Mouse (Mus musculus): ENCODE results near the gene Hoxd12.

DNA sequence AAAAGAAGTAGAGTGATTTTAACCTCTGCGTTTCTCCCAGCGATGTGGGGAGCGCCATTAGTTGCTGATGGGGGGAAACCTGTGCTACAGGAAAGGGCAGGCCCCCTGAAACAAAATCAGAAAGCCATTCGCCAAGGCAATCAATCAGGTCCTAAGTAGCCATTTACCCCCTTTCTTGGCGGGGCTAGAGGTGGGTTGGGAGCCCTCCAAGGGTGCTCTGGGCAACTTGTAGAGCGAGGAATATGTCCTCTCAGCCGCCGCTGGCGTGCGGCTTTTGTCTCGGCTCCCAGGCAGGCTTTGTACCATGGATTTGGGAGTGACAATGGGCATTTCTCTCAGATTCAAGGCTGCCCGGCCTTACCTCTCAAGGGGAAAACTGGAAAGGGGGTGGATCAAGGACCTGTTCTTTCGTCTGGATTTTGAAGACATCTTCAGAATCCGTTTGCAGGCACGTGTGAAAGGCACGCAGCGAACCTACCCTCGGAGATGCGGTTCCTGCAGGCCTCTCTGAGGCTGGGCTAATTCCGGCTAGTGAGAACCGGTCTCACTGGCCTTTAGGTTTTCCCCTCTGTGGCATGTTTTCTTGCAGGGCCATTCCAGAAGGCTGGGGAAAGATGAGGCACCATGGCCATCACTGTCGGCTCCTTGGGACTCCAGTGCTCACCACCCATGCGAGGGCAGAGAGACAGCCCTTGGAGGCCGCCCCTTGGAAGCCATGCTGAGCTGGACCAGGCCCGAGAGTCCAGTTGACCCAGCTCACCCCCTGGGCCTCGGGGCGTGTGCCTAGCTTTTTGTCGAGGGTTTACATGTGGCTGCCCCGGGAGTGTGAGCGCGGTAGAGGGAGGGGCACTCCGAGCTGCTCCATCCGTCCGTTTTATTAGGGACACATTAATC is 21.9 kb downstream of the Hoxd12 start:
- TF ChIP-seq CTCF (IDR thresholded peaks at IDR 0.05; ENCODE audit: borderline replicate concordance, insufficient read depth, low read length) (no peak), POLR2A (IDR thresholded peaks at IDR 0.05; ENCODE audit: low read depth, low read length) (no peak)
